Mouse (Mus musculus) CH12.LX (cell line): Measurements from ENCODE around the gene D430019H16Rik. TPM values are rescaled to one million over a fixed set of nuclear protein-coding genes. Genes with fewer than 3 reads are reported as not detected.

ENCODE experiments used
- DNase-seq: peaks from one replicate; pipeline ENCODE4 v3.0.0-alpha.2; 2013; ENCODE audit errors: extremely low read depth
- H3K27ac ChIP-seq: 2 replicates; pipeline ENCODE4 v1.5.1; 2012; ENCODE audit warnings: low read depth, mild to moderate bottlenecking, control low read depth, moderate library complexity; ENCODE audit not compliant: insufficient read depth
- H3K27me3 ChIP-seq: replicated peaks from 2 replicates; pipeline ENCODE3; 2012; ENCODE audit warnings: inconsistent platforms
- H3K36me3 ChIP-seq, 2 experiments: replicated peaks in 1 of 2; 2 replicates each; pipeline versions ENCODE3 to v1.6.1; 2012; ENCODE audit warnings: inconsistent platforms in 1 of 2, low read length in 1 of 2, mild to moderate bottlenecking in 1 of 2, mixed read lengths in 1 of 2, moderate library complexity in 1 of 2; ENCODE audit not compliant: control insufficient read depth in 1 of 2, insufficient read depth in 1 of 2
- H3K4me1 ChIP-seq, 2 experiments: 2 replicates each; pipeline ENCODE4 v1.6.1; 2012; ENCODE audit warnings: inconsistent platforms in 1 of 2, moderate library complexity in 1 of 2; ENCODE audit not compliant: insufficient read depth in 2 of 2, control insufficient read depth in 1 of 2
- H3K4me2 ChIP-seq: 2 replicates; pipeline ENCODE4 v1.6.1; 2012; ENCODE audit warnings: low read depth, mild to moderate bottlenecking, control low read depth; ENCODE audit not compliant: poor library complexity, insufficient read depth, severe bottlenecking
- H3K4me3 ChIP-seq, 3 experiments: fragments of 150-350 bp in 1 of 3; sonication (generic) in 1 of 3; replicated peaks in 1 of 3; 2 replicates each; pipeline versions ENCODE3 to v1.5.1; 2011 to 2012; ENCODE audit warnings: low read depth in 2 of 3, low read length in 2 of 3, mild to moderate bottlenecking in 2 of 3, moderate library complexity in 2 of 3, control low read depth in 1 of 3, improper control_type of control experiment in 1 of 3, inconsistent platforms in 1 of 3, mixed read lengths in 1 of 3; ENCODE audit not compliant: poor library complexity in 1 of 3
- H3K79me2 ChIP-seq: replicated peaks from 2 replicates; pipeline ENCODE4 v1.6.1; 2012; ENCODE audit warnings: mild to moderate bottlenecking, moderate library complexity; ENCODE audit not compliant: control insufficient read depth, poor library complexity, insufficient read depth, severe bottlenecking; ENCODE audit errors: extremely low read depth
- H3K9ac ChIP-seq: 2 replicates; pipeline ENCODE4 v1.6.1; 2012; ENCODE audit warnings: low read depth, mild to moderate bottlenecking, control low read depth, moderate library complexity; ENCODE audit not compliant: insufficient read depth
- H3K9me3 ChIP-seq: replicated peaks from 2 replicates; pipeline ENCODE3; 2012; ENCODE audit warnings: low read length, inconsistent platforms, mixed read lengths
- CTCF ChIP-seq, 2 experiments: IDR thresholded peaks in 1 of 2; conservative IDR thresholded peaks in 1 of 2; 2 replicates each; pipeline ENCODE4 v1.5.1; 2011 to 2012; ENCODE audit warnings: low read depth in 2 of 2, low read length in 2 of 2, improper control_type of control experiment in 1 of 2, inconsistent platforms in 1 of 2, mild to moderate bottlenecking in 1 of 2, moderate library complexity in 1 of 2
- E2F4 ChIP-seq: IDR thresholded peaks from 2 replicates; pipeline ENCODE4 v1.6.1; 2011; ENCODE audit warnings: low read depth, low read length, improper control_type of control experiment; ENCODE audit not compliant: insufficient replicate concordance
- ELF1 ChIP-seq: IDR thresholded peaks from 2 replicates; pipeline ENCODE4 v1.6.1; 2014; ENCODE audit warnings: low read depth, mild to moderate bottlenecking, inconsistent platforms, low read length, improper control_type of control experiment
- EP300 ChIP-seq: IDR thresholded peaks from 2 replicates; pipeline ENCODE4 v1.6.1; 2011; ENCODE audit warnings: low read length, improper control_type of control experiment
- ETS1 ChIP-seq: conservative IDR thresholded peaks from 2 replicates; pipeline ENCODE4 v1.6.1; 2012; ENCODE audit warnings: low read depth, mild to moderate bottlenecking, inconsistent platforms, low read length, improper control_type of control experiment, moderate library complexity
- IRF4 ChIP-seq: IDR thresholded peaks from 2 replicates; pipeline ENCODE4 v1.6.1; 2014; ENCODE audit warnings: low read depth, mild to moderate bottlenecking, inconsistent platforms, low read length, improper control_type of control experiment
- JUN ChIP-seq: IDR thresholded peaks from 2 replicates; pipeline ENCODE4 v1.6.1; 2011; ENCODE audit warnings: low read depth, mild to moderate bottlenecking, low read length, improper control_type of control experiment, moderate library complexity; ENCODE audit not compliant: insufficient read depth
- JUND ChIP-seq: conservative IDR thresholded peaks from 2 replicates; pipeline ENCODE4 v1.6.1; 2011; ENCODE audit warnings: low read depth, low read length, improper control_type of control experiment
- MAFK ChIP-seq: IDR thresholded peaks from 2 replicates; pipeline ENCODE4 v1.6.1; 2011; ENCODE audit warnings: low read length, improper control_type of control experiment; ENCODE audit not compliant: insufficient replicate concordance
- MEF2A ChIP-seq: IDR thresholded peaks from 2 replicates; pipeline ENCODE4 v1.6.1; 2014; ENCODE audit warnings: low read depth, mild to moderate bottlenecking, inconsistent platforms, low read length, improper control_type of control experiment, borderline replicate concordance
- MYC ChIP-seq: IDR thresholded peaks from 2 replicates; pipeline ENCODE4 v1.6.1; 2011; ENCODE audit warnings: low read depth, mild to moderate bottlenecking, improper control_type of control experiment, low read length
- RAD21 ChIP-seq: IDR thresholded peaks from 2 replicates; pipeline ENCODE4 v1.6.1; 2011; ENCODE audit warnings: low read depth, mild to moderate bottlenecking, low read length, improper control_type of control experiment, moderate library complexity
- SMC3 ChIP-seq: IDR thresholded peaks from 2 replicates; pipeline ENCODE4 v1.6.1; 2011; ENCODE audit warnings: low read depth, low read length, improper control_type of control experiment
- USF1 ChIP-seq: IDR thresholded peaks from 2 replicates; pipeline ENCODE4 v1.6.1; 2014; ENCODE audit warnings: low read depth, mild to moderate bottlenecking, inconsistent platforms, low read length, improper control_type of control experiment
- USF2 ChIP-seq: conservative IDR thresholded peaks from 2 replicates; pipeline ENCODE4 v1.6.1; 2011; ENCODE audit warnings: low read depth, low read length, improper control_type of control experiment
- ZC3H11A ChIP-seq: IDR thresholded peaks from 2 replicates; pipeline ENCODE4 v1.6.1; 2012; ENCODE audit warnings: low read depth, mild to moderate bottlenecking, inconsistent platforms, low read length, improper control_type of control experiment
- dilution Hi-C: fragments of 300-500 bp; cut with MboI; formaldehyde crosslinking; loops from 2 replicates; pipeline ENCODE4 v1.14.3; 2020; ENCODE audit warnings: low sequenced_read_pairs; ENCODE audit not compliant: extremely low pct_unique_long_range_greater_than_20kb, extremely low pct_ligation_motif_present
- in situ Hi-C: fragments of 300-500 bp; cut with MboI; formaldehyde crosslinking; loops from 3 replicates; pipeline ENCODE4 v1.14.3; 2019; ENCODE audit warnings: low sequenced_read_pairs, low pct_ligation_motif_present, low pct_unique_long_range_greater_than_20kb, mixed read lengths
- polyA plus RNA-seq: library from polyadenylated mRNA; unstranded; fragments of >175 nt; gene quantifications from 2 replicates; pipeline ENCODE4 v1.2.1, GENCODE M21; 2012; ENCODE audit warnings: low read depth; ENCODE audit not compliant: insufficient read length
- total RNA-seq, 2 experiments: library from RNA; depleted of rRNA; stranded (reverse); fragments of 300-350 nt in 1 of 2; fragments of >200 nt in 1 of 2; gene quantifications; 2 replicates each; pipeline ENCODE4 v1.2.3; 2012 to 2014

D430019H16Rik gene
- total and polyA plus RNA-seq, 3 experiments: 0.42 to 0.96 (median 0.91) TPM

- Histone ChIP-seq H3K27me3 (peaks cover 17% of the 10 kb centered on the region), H3K9ac (no peak overlapping the region), H3K27ac (no peak overlapping the region), H3K9me3 (no peaks in the 10 kb centered on the region), H3K4me3 (no peak overlapping the region), H3K4me1 (peaks cover 0 to 7% of the 10 kb centered on the region in 2 experiments; a peak in 2 of 4 replicates), H3K79me2 (no peaks in the 10 kb centered on the region), H3K4me2 (no peak overlapping the region), H3K36me3 (no peaks in the 10 kb centered on the region)
- dilution Hi-C loops (no loop called here), in situ Hi-C loops (loop anchor here (5.0 to 10.0 kb wide), 2 partner anchors 84 to 227 kb away; no protein-coding TSS in a partner anchor)
- peak; percentile 80 for TF ChIP-seq RAD21
- no peak for TF ChIP-seq MAFK
- no peak for TF ChIP-seq JUND
- TF ChIP-seq MEF2A: no peak
- TF ChIP-seq SMC3: peak; percentile 71
- no peak for TF ChIP-seq IRF4
- no peak for TF ChIP-seq MYC
- 0 out of 2 replicates have a peak, but pooled peaks have one; percentile 41 for TF ChIP-seq ELF1
- TF ChIP-seq CTCF (conservative IDR thresholded peaks at IDR 0.05 in 1 of 2, IDR thresholded peaks at IDR 0.05 in 1 of 2; ENCODE audit: low read depth in 2 of 2, low read length in 2 of 2): peak; percentile 41 to 71
- TF ChIP-seq ZC3H11A: peak; percentile 44
- DNase-seq: peak; percentile 79
These were observed 44.2 kb downstream of the D430019H16Rik start for GRCm38 (mm10) chr12:105497894-105498293.

DNA sequence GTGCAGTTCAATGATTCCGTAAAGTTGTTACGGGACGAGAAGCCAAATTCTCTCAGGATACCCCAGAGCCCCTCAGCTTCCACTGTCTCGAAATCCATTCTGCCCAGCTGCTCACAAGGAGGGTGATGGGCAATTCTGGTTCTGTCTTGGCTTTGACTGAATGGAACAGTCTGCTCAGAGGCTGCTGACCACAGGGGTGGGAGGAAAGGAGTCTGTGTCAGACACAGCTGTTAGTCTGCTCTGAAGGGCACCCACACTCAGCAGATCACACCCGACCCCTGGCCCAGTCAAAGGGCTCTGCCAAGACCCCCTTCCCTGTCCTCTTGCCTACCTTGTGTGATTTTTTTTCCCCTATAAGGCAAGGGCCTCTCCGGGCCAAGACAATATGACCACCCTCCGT, 44.8 kb downstream of the D430019H16Rik start:
- no peak for TF ChIP-seq MEF2A
- TF ChIP-seq JUN: no peak
- TF ChIP-seq RAD21: no peak
- TF ChIP-seq SMC3: no peak
- no peak for TF ChIP-seq MYC
- no peak for TF ChIP-seq USF1
- TF ChIP-seq ZC3H11A: no peak
- no peak for TF ChIP-seq USF2
- no peak for TF ChIP-seq EP300
- TF ChIP-seq E2F4: no peak
- TF ChIP-seq ETS1: no peak
- H3K4me1 ChIP-seq: peaks cover 0 to 7% of the 10 kb centered on the region in 2 experiments; a peak in 2 of 4 replicates
- in situ Hi-C loops: loop anchor here (5.0 to 10.0 kb wide), 2 partner anchors 84 to 226 kb away; no protein-coding TSS in a partner anchor

More for the DNA sequence above, 44.8 kb downstream of the D430019H16Rik start:
- H3K9me3 ChIP-seq: no peaks in the 10 kb centered on the region
- H3K36me3 ChIP-seq: no peaks in the 10 kb centered on the region
- dilution Hi-C loops: no loop called here
- H3K4me2 ChIP-seq: no peak overlapping the region
- no peaks in the 10 kb centered on the region for H3K79me2 ChIP-seq
- H3K27ac ChIP-seq: no peak overlapping the region
- no peak overlapping the region for H3K4me3 ChIP-seq
- DNase-seq: no peak
- H3K27me3 ChIP-seq: peaks cover 17% of the 10 kb centered on the region
- no peak overlapping the region for H3K9ac ChIP-seq
